Mouse (Mus musculus) heart, embryonic 16.5 days (tissue): ENCODE results near the gene Ip6k2. TPM values are rescaled to one million over a fixed set of nuclear protein-coding genes. Genes with fewer than 3 reads are reported as not detected.

Experiments used
- ATAC-seq: fragments of 200-750 bp; cut with Nextera tagmentation; replicated peaks from 2 replicates; pipeline ENCODE4 v1.8.0; 2017; ENCODE audit warnings: moderate number of reproducible peaks; ENCODE audit not compliant: insufficient read depth, low FRiP score; ENCODE audit errors: extremely low read depth
- H3K27ac ChIP-seq: fragments of 300-500 bp; sonication (generic); 2 replicates; pipeline ENCODE4 v1.5.1; 2014; ENCODE audit warnings: mild to moderate bottlenecking, low read length, control low read depth, moderate library complexity
- H3K27me3 ChIP-seq: fragments of 300-500 bp; sonication (generic); 2 replicates; pipeline ENCODE4 v1.6.1; 2014; ENCODE audit warnings: low read length, mixed read lengths; ENCODE audit not compliant: control insufficient read depth, insufficient read depth
- H3K36me3 ChIP-seq: fragments of 300-500 bp; sonication (generic); 2 replicates; pipeline ENCODE4 v1.6.1; 2014; ENCODE audit not compliant: control insufficient read depth, insufficient read depth
- H3K4me1 ChIP-seq: fragments of 300-500 bp; sonication (generic); 2 replicates; pipeline ENCODE4 v1.6.1; 2014; ENCODE audit warnings: low read length, mixed read lengths; ENCODE audit not compliant: control insufficient read depth, insufficient read depth
- H3K4me2 ChIP-seq: fragments of 300-500 bp; sonication (generic); 2 replicates; pipeline ENCODE4 v1.6.1; 2014; ENCODE audit warnings: low read depth, mild to moderate bottlenecking, control low read depth, low read length
- H3K4me3 ChIP-seq: fragments of 300-500 bp; sonication (generic); 2 replicates; pipeline ENCODE4 v1.5.1; 2014; ENCODE audit warnings: mild to moderate bottlenecking, control low read depth, low read length
- H3K9ac ChIP-seq: fragments of 300-500 bp; sonication (generic); 2 replicates; pipeline ENCODE4 v1.6.1; 2014; ENCODE audit warnings: low read length, control low read depth
- H3K9me3 ChIP-seq: fragments of 300-500 bp; sonication (generic); replicated peaks from 2 replicates; pipeline ENCODE4 v1.6.1; 2016; ENCODE audit warnings: low read length; ENCODE audit not compliant: control insufficient read depth
- WGBS: fragments of 180-500 bp; shearing (Covaris S2); extraction: QIAGEN DNeasy Blood & Tissue Kit; methylation state at CpG from one replicate; pipeline ENCODE4 v1.1.7; 2014; 5-methylcytosine and 5-hydroxymethylcytosine counted together
- polyA plus RNA-seq: library from polyadenylated mRNA; unstranded; fragments of >200 nt; fragmentation: Nextera tagmentation; extraction: Ambion mirVana; gene quantifications from 2 replicates; pipeline ENCODE4 v1.2.1, GENCODE M21; 2015

Gene Ip6k2
- 27.2 and 31.0 TPM in 2 replicates for polyA plus RNA-seq

DNA sequence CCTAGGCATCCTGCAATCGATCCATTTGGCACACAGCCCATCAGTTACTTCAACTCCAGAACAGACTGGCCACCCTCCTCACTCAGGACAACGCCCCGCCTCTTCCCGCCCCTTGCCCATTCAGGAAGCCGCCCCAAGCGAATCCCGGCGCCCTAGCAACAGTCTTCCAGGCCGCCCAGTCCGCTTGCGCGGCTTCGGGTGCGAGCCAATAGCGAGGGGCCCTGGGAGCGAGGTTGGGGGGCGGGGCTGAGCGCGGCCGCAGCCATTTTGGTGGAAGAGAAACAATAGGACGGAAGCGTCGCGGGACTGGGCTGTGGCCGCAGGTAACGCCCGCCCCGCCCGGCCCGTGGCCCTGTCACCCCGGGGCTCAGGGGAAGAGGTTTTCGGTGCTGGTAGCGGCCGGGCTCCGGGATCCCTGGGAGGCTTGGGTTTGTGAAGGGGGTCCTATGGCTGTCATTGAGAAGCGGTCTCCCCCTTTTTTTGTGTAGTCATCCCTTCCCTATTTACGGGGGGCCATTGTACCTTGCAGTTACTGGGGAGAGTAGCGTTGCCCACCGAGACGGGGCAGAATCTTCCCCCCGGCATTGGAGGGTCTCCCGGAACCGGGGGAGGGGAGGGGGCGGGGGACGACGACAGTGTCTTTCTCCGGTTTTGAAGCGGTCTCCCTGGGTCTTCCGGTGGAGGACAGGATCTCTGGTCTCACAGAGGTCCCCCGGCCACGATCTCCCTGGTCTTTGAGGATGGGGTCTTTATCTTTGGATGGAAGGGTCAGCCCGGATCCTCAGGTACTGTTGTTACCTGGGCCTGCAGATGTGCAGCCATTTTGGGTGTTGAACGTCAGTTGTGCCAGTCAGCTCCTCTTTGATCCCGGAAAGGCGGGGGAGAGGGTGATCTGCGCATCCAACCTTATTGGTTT lies at the start of gene Ip6k2:
TSS of gene Ip6k2 (plus strand) at position 249 of the 916 bp plus-strand sequence.
- peak within 1 kb of the TSS; percentile 91 for H3K27ac ChIP-seq
- peak within 1 kb of the TSS; percentile 67 for H3K4me2 ChIP-seq
- peaks cover 2% of the 10 kb centered on the region; the same call in 1 of the 2 replicates for H3K36me3 ChIP-seq
- H3K4me3 ChIP-seq = peak within 1 kb of the TSS; percentile 97
- no peaks in the 10 kb centered on the region for H3K9me3 ChIP-seq
- H3K4me1 ChIP-seq = peaks cover 32% of the 10 kb centered on the region
- no peaks in the 10 kb centered on the region for H3K27me3 ChIP-seq
- WGBS = under 1% methylated on average over 55 of the region's 56 CpGs
- peak; percentile 99 for ATAC-seq
- peak within 1 kb of the TSS; percentile 99 for H3K9ac ChIP-seq

DNA sequence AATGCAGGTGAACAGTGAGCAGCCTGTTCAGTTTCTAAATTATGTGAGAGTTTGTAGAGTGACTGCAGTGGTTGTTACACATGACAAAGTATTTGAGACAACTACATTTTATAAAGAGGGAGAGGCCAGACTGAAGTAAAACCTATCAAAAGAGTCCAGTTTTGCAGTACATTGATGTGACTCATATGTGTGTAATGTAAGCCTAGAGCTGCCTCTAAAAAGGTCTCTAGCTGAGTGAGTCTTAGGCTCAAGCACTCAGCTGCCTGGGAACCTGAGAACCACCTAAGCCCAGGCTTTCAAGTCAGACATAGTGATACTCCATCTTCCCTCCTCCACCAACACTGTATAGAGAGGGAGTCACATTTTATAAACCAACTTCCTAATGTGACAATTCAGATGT lies 49.0 kb upstream of the Ip6k2 start:
- Histone ChIP-seq H3K4me3 (no peak overlapping the region), H3K4me2 (no peak overlapping the region), H3K9me3 (no peaks in the 10 kb centered on the region), H3K27me3 (no peaks in the 10 kb centered on the region), H3K27ac (no peak overlapping the region), H3K36me3 (peaks cover 16% of the 10 kb centered on the region), H3K4me1 (no peaks in the 10 kb centered on the region), H3K9ac (no peak overlapping the region)
- no peak for ATAC-seq

DNA sequence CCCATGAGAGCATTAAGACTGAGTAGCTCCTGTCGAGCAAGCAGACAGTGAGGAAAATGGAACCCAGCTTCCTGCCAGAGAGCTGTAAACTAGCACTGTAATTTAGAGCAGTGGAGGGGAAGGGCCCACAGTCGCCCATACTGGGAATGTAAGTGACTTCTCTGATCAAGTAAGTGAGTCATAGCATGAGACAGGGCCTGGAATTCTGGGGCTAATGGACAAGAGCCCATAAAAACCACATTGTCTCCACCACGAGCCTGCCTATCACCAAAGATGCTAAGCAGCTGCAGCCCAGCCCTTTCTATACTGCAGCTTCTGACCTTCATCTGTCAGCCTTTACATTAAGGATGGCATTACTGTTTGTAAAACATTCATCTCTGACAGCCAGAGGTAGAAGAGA lies 44.4 kb upstream of the Ip6k2 start:
- Histone ChIP-seq H3K36me3 (peaks cover 27% of the 10 kb centered on the region), H3K27me3 (no peaks in the 10 kb centered on the region), H3K4me3 (no peak overlapping the region), H3K4me2 (no peak overlapping the region), H3K9me3 (no peaks in the 10 kb centered on the region), H3K4me1 (no peaks in the 10 kb centered on the region), H3K9ac (no peak overlapping the region), H3K27ac (no peak overlapping the region)
- 54% methylated on average over 3 of the region's 3 CpGs for WGBS
- ATAC-seq = no peak

DNA sequence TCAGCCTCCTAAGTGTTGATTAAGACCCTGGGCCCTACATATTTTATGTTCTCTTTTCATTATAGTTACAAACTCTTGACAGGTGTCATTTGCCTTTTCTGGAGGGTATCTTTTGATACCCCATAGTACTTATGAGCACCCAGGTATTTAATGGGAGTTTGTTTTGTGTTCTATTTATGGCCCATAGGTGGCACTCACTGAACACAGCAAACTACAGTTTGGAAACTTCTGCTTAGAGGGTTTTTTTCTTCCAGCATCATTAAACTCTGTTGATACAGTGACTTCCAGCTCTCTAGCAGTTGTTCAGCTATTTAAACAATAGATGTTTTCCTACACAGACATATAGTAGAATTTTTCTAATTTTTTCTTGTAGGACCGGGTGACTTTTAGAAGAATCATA lies 43.5 kb upstream of the Ip6k2 start:
- 90% methylated on average over 1 of the region's 1 CpGs for WGBS
- Histone ChIP-seq H3K9me3 (no peaks in the 10 kb centered on the region), H3K4me1 (no peaks in the 10 kb centered on the region), H3K4me2 (no peak overlapping the region), H3K4me3 (no peak overlapping the region), H3K36me3 (peaks cover 23% of the 10 kb centered on the region), H3K9ac (no peak overlapping the region), H3K27ac (no peak overlapping the region), H3K27me3 (no peaks in the 10 kb centered on the region)
- no peak for ATAC-seq

DNA sequence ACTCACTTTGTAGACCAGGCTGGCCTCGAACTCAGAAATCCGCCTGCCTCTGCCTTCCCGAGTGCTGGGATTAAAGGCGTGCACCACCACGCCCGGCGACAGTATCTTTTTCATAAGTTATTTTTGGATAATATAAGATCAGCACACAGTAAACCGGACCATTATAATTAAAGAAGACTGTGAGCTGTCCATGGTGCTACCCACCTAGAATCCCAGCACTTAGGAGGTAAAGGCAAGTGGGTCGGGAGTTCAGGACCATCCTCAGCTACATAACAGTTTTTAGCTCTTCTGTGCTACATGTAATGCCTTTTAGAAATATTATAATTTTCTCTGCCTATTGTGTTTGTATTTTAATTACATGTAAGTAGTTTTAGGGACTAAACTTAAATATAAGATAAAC lies 41.5 kb upstream of the Ip6k2 start:
- no peak overlapping the region for H3K27ac ChIP-seq
- H3K4me1 ChIP-seq = no peaks in the 10 kb centered on the region
- no peak for ATAC-seq
- no peak overlapping the region for H3K4me3 ChIP-seq
- peaks cover 26% of the 10 kb centered on the region for H3K36me3 ChIP-seq
- H3K4me2 ChIP-seq = no peak overlapping the region
- no peak overlapping the region for H3K9ac ChIP-seq
- H3K9me3 ChIP-seq = no peaks in the 10 kb centered on the region
- H3K27me3 ChIP-seq = no peaks in the 10 kb centered on the region
- WGBS = 81% methylated on average over 9 of the region's 9 CpGs

DNA sequence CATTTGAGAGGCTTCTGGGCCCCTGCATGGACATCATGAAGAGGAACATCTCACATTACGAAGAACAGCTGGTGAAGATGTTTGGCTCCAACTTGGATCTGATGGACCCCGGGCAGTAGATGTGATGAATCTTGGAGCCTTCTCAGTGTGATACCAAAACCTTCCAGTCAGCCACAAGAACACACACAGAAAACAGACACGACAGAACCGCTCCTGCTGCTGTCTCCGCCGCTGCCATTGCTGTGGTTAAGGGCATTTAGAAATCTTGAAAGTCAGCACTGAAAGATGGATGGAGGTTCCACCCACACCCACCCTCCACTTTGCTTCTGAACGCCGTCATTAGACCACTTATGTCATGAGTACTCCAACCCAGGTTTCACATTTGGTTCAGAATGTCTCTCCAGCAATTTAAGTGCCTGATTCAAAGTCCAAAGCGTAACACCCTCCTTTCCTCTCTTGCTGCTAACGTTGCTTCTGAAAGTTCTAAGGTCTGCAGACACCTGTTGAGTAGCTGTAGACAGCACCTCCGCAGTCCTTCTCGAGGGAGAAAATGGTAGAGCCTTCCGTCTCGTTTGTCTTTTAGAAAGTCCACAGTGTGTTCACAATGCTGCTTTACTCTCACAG lies 36.6 kb upstream of the Ip6k2 start:
- Histone ChIP-seq H3K9me3 (no peaks in the 10 kb centered on the region), H3K4me3 (no peak overlapping the region), H3K9ac (no peak overlapping the region), H3K27me3 (no peaks in the 10 kb centered on the region), H3K4me2 (no peak overlapping the region), H3K36me3 (peaks cover 24% of the 10 kb centered on the region), H3K27ac (no peak overlapping the region), H3K4me1 (peaks cover 9% of the 10 kb centered on the region)
- WGBS = 78% methylated on average over 14 of the region's 14 CpGs
- no peak for ATAC-seq

DNA sequence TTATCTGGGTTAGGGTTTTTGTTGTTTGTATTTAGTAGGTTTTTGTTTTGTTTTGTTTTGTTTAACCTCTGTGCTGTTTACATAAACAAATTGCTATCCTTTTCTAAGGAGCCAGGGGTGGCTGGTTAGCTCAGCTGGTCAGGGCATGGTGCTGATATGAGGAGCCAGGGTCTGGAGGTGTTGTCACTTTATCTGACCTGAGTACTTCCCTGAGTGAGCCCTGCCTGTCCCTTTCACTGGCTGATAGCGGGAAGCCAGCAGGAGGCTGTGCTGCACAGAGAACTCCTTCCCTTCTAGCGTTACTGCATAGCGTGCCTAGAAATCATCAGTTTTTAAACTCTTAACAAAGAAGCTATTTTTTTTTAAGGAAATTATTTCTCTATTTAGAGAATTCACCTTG lies 35.9 kb upstream of the Ip6k2 start:
- H3K36me3 ChIP-seq = peaks cover 21% of the 10 kb centered on the region
- no peaks in the 10 kb centered on the region for H3K9me3 ChIP-seq
- ATAC-seq = no peak
- H3K27ac ChIP-seq = no peak overlapping the region
- no peaks in the 10 kb centered on the region for H3K27me3 ChIP-seq
- peaks cover 9% of the 10 kb centered on the region for H3K4me1 ChIP-seq
- no peak overlapping the region for H3K4me3 ChIP-seq
- WGBS = 69% methylated on average over 3 of the region's 3 CpGs
- no peak overlapping the region for H3K9ac ChIP-seq
- H3K4me2 ChIP-seq = no peak overlapping the region

DNA sequence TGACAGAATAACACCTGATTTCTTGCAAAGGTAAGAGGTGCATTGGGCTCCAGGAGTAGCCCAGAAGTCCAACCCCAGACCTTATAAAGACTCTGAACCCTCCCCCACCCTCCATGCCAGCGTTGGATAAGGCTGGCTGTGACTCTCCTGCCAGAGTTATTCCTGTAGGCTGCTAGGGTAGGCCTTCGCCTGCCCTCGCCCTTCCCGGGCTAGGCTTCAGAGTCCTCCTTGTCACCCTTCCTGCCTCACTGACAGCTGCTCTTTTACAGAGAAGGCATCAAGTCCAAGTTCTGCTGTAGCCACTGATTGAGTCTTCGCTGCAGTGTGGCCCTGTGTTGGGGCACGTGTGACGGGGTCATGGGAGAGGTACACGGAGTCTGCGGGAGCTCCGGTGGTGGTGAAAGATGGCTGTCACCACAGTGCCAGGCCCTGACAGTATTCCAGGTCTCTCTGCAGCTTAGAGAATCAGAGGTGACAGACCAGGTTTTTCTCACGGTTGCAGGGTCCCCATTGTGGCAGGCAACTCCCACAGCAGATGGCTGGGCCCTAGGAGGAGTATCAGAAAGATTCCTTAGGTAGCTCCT lies 34.9 kb upstream of the Ip6k2 start:
- no peaks in the 10 kb centered on the region for H3K27me3 ChIP-seq
- no peak overlapping the region for H3K9ac ChIP-seq
- no peaks in the 10 kb centered on the region for H3K9me3 ChIP-seq
- no peak overlapping the region for H3K4me3 ChIP-seq
- ATAC-seq = peak; percentile 84
- peaks cover 13% of the 10 kb centered on the region; the same call in 1 of the 2 replicates for H3K36me3 ChIP-seq
- H3K4me2 ChIP-seq = no peak overlapping the region
- peak overlapping the region; percentile 49 for H3K27ac ChIP-seq
- 35% methylated on average over 11 of the region's 11 CpGs for WGBS
- H3K4me1 ChIP-seq = peaks cover 9% of the 10 kb centered on the region

DNA sequence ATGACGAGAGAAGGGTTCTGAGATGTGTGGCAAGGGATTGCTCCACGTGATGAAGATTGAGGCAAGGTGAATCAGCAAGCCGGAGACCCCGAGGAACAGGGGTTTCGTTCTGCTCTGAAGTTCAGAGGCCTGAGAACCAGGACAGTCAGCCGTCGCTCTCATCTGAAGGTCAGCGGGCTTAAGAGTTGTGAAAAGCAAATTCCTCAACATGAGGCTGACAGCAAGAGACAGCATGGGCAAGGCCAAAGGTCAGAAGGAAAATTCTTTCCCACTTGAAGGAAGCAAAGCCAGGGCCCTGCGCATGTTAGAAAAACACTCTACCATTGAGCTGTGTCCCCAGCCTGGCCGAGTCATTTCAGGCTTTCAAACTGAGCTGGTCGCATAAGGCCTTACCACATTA lies 33.0 kb upstream of the Ip6k2 start:
- Histone ChIP-seq H3K36me3 (peaks cover 12% of the 10 kb centered on the region; the same call in 1 of the 2 replicates), H3K9ac (no peak overlapping the region), H3K4me3 (no peak overlapping the region), H3K27ac (no peak overlapping the region), H3K9me3 (no peaks in the 10 kb centered on the region), H3K27me3 (no peaks in the 10 kb centered on the region), H3K4me2 (no peak overlapping the region), H3K4me1 (peaks cover 9% of the 10 kb centered on the region)
- ATAC-seq = no peak
- WGBS = 75% methylated on average over 11 of the region's 11 CpGs
